Mouse (Mus musculus) CH12.LX (cell line): ENCODE data around the gene Olfr993. TPM values are rescaled to one million over a fixed set of nuclear protein-coding genes. Genes with fewer than 3 reads are reported as not detected.

Source experiments
- DNase-seq: peaks from one replicate; pipeline ENCODE4 v3.0.0-alpha.2; 2013; ENCODE audit errors: extremely low read depth
- H3K27ac ChIP-seq: 2 replicates; pipeline ENCODE4 v1.5.1; 2012; ENCODE audit warnings: low read depth, mild to moderate bottlenecking, control low read depth, moderate library complexity; ENCODE audit not compliant: insufficient read depth
- H3K27me3 ChIP-seq: replicated peaks from 2 replicates; pipeline ENCODE3; 2012; ENCODE audit warnings: inconsistent platforms
- H3K36me3 ChIP-seq, 2 experiments: replicated peaks in 1 of 2; 2 replicates each; pipeline versions ENCODE3 to v1.6.1; 2012; ENCODE audit warnings: inconsistent platforms in 1 of 2, low read length in 1 of 2, mild to moderate bottlenecking in 1 of 2, mixed read lengths in 1 of 2, moderate library complexity in 1 of 2; ENCODE audit not compliant: control insufficient read depth in 1 of 2, insufficient read depth in 1 of 2
- H3K4me1 ChIP-seq, 2 experiments: 2 replicates each; pipeline ENCODE4 v1.6.1; 2012; ENCODE audit warnings: inconsistent platforms in 1 of 2, moderate library complexity in 1 of 2; ENCODE audit not compliant: insufficient read depth in 2 of 2, control insufficient read depth in 1 of 2
- H3K4me2 ChIP-seq: 2 replicates; pipeline ENCODE4 v1.6.1; 2012; ENCODE audit warnings: low read depth, mild to moderate bottlenecking, control low read depth; ENCODE audit not compliant: poor library complexity, insufficient read depth, severe bottlenecking
- H3K4me3 ChIP-seq, 3 experiments: fragments of 150-350 bp in 1 of 3; sonication (generic) in 1 of 3; replicated peaks in 1 of 3; 2 replicates each; pipeline versions ENCODE3 to v1.5.1; 2011 to 2012; ENCODE audit warnings: low read depth in 2 of 3, low read length in 2 of 3, mild to moderate bottlenecking in 2 of 3, moderate library complexity in 2 of 3, control low read depth in 1 of 3, improper control_type of control experiment in 1 of 3, inconsistent platforms in 1 of 3, mixed read lengths in 1 of 3; ENCODE audit not compliant: poor library complexity in 1 of 3
- H3K79me2 ChIP-seq: replicated peaks from 2 replicates; pipeline ENCODE4 v1.6.1; 2012; ENCODE audit warnings: mild to moderate bottlenecking, moderate library complexity; ENCODE audit not compliant: control insufficient read depth, poor library complexity, insufficient read depth, severe bottlenecking; ENCODE audit errors: extremely low read depth
- H3K9ac ChIP-seq: 2 replicates; pipeline ENCODE4 v1.6.1; 2012; ENCODE audit warnings: low read depth, mild to moderate bottlenecking, control low read depth, moderate library complexity; ENCODE audit not compliant: insufficient read depth
- H3K9me3 ChIP-seq: replicated peaks from 2 replicates; pipeline ENCODE3; 2012; ENCODE audit warnings: low read length, inconsistent platforms, mixed read lengths
- BHLHE40 ChIP-seq: IDR thresholded peaks from 2 replicates; pipeline ENCODE4 v1.6.1; 2011; ENCODE audit warnings: mild to moderate bottlenecking, low read depth, low read length, improper control_type of control experiment
- E2F4 ChIP-seq: IDR thresholded peaks from 2 replicates; pipeline ENCODE4 v1.6.1; 2011; ENCODE audit warnings: low read depth, low read length, improper control_type of control experiment; ENCODE audit not compliant: insufficient replicate concordance
- ELF1 ChIP-seq: IDR thresholded peaks from 2 replicates; pipeline ENCODE4 v1.6.1; 2014; ENCODE audit warnings: low read depth, mild to moderate bottlenecking, inconsistent platforms, low read length, improper control_type of control experiment
- ETS1 ChIP-seq: conservative IDR thresholded peaks from 2 replicates; pipeline ENCODE4 v1.6.1; 2012; ENCODE audit warnings: low read depth, mild to moderate bottlenecking, inconsistent platforms, low read length, improper control_type of control experiment, moderate library complexity
- GABPA ChIP-seq: IDR thresholded peaks from 2 replicates; pipeline ENCODE4 v1.6.1; 2012; ENCODE audit warnings: low read depth, low read length, improper control_type of control experiment, inconsistent platforms; ENCODE audit not compliant: insufficient replicate concordance
- HCFC1 ChIP-seq: IDR thresholded peaks from 2 replicates; pipeline ENCODE4 v1.6.1; 2012; ENCODE audit warnings: low read depth, mild to moderate bottlenecking, inconsistent platforms, low read length, improper control_type of control experiment
- IRF4 ChIP-seq: IDR thresholded peaks from 2 replicates; pipeline ENCODE4 v1.6.1; 2014; ENCODE audit warnings: low read depth, mild to moderate bottlenecking, inconsistent platforms, low read length, improper control_type of control experiment
- JUN ChIP-seq: IDR thresholded peaks from 2 replicates; pipeline ENCODE4 v1.6.1; 2011; ENCODE audit warnings: low read depth, mild to moderate bottlenecking, low read length, improper control_type of control experiment, moderate library complexity; ENCODE audit not compliant: insufficient read depth
- JUND ChIP-seq: conservative IDR thresholded peaks from 2 replicates; pipeline ENCODE4 v1.6.1; 2011; ENCODE audit warnings: low read depth, low read length, improper control_type of control experiment
- KAT2A ChIP-seq: IDR thresholded peaks from 2 replicates; pipeline ENCODE4 v1.6.1; 2012; ENCODE audit warnings: low read length, improper control_type of control experiment, inconsistent platforms; ENCODE audit not compliant: insufficient replicate concordance
- MAFK ChIP-seq: IDR thresholded peaks from 2 replicates; pipeline ENCODE4 v1.6.1; 2011; ENCODE audit warnings: low read length, improper control_type of control experiment; ENCODE audit not compliant: insufficient replicate concordance
- MAX ChIP-seq: IDR thresholded peaks from 2 replicates; pipeline ENCODE4 v1.6.1; 2011; ENCODE audit warnings: low read length, improper control_type of control experiment
- MAZ ChIP-seq: IDR thresholded peaks from 2 replicates; pipeline ENCODE4 v1.6.1; 2012; ENCODE audit warnings: low read depth, mild to moderate bottlenecking, inconsistent platforms, low read length, improper control_type of control experiment, moderate library complexity
- MEF2A ChIP-seq: IDR thresholded peaks from 2 replicates; pipeline ENCODE4 v1.6.1; 2014; ENCODE audit warnings: low read depth, mild to moderate bottlenecking, inconsistent platforms, low read length, improper control_type of control experiment, borderline replicate concordance
- MXI1 ChIP-seq: IDR thresholded peaks from 2 replicates; pipeline ENCODE4 v1.6.1; 2011; ENCODE audit warnings: mild to moderate bottlenecking, low read depth, low read length, improper control_type of control experiment
- MYC ChIP-seq: IDR thresholded peaks from 2 replicates; pipeline ENCODE4 v1.6.1; 2011; ENCODE audit warnings: low read depth, mild to moderate bottlenecking, improper control_type of control experiment, low read length
- NELFE ChIP-seq: IDR thresholded peaks from 2 replicates; pipeline ENCODE4 v1.6.1; 2011; ENCODE audit warnings: low read depth, low read length, improper control_type of control experiment
- PAX5 ChIP-seq: IDR thresholded peaks from 2 replicates; pipeline ENCODE4 v1.6.1; 2012; ENCODE audit warnings: low read length, inconsistent platforms, mixed read lengths
- POLR2AphosphoS2 ChIP-seq: IDR thresholded peaks from 2 replicates; pipeline ENCODE4 v1.6.1; 2011; ENCODE audit warnings: low read depth, low read length, improper control_type of control experiment
- RAD21 ChIP-seq: IDR thresholded peaks from 2 replicates; pipeline ENCODE4 v1.6.1; 2011; ENCODE audit warnings: low read depth, mild to moderate bottlenecking, low read length, improper control_type of control experiment, moderate library complexity
- RCOR1 ChIP-seq: conservative IDR thresholded peaks from 2 replicates; pipeline ENCODE4 v1.6.1; 2012; ENCODE audit warnings: low read depth, mild to moderate bottlenecking, inconsistent platforms, low read length, improper control_type of control experiment
- SIN3A ChIP-seq: IDR thresholded peaks from 2 replicates; pipeline ENCODE4 v1.6.1; 2012; ENCODE audit warnings: low read length, improper control_type of control experiment, inconsistent platforms
- SMC3 ChIP-seq: IDR thresholded peaks from 2 replicates; pipeline ENCODE4 v1.6.1; 2011; ENCODE audit warnings: low read depth, low read length, improper control_type of control experiment
- TBP ChIP-seq: conservative IDR thresholded peaks from 2 replicates; pipeline ENCODE4 v1.6.1; 2011; ENCODE audit warnings: low read depth, low read length, improper control_type of control experiment
- UBTF ChIP-seq: IDR thresholded peaks from 2 replicates; pipeline ENCODE4 v1.6.1; 2012; ENCODE audit warnings: low read depth, mild to moderate bottlenecking, inconsistent platforms, low read length, improper control_type of control experiment, moderate library complexity
- USF1 ChIP-seq: IDR thresholded peaks from 2 replicates; pipeline ENCODE4 v1.6.1; 2014; ENCODE audit warnings: low read depth, mild to moderate bottlenecking, inconsistent platforms, low read length, improper control_type of control experiment
- USF2 ChIP-seq: conservative IDR thresholded peaks from 2 replicates; pipeline ENCODE4 v1.6.1; 2011; ENCODE audit warnings: low read depth, low read length, improper control_type of control experiment
- ZC3H11A ChIP-seq: IDR thresholded peaks from 2 replicates; pipeline ENCODE4 v1.6.1; 2012; ENCODE audit warnings: low read depth, mild to moderate bottlenecking, inconsistent platforms, low read length, improper control_type of control experiment
- dilution Hi-C: fragments of 300-500 bp; cut with MboI; formaldehyde crosslinking; loops from 2 replicates; pipeline ENCODE4 v1.14.3; 2020; ENCODE audit warnings: low sequenced_read_pairs; ENCODE audit not compliant: extremely low pct_unique_long_range_greater_than_20kb, extremely low pct_ligation_motif_present
- in situ Hi-C: fragments of 300-500 bp; cut with MboI; formaldehyde crosslinking; loops from 3 replicates; pipeline ENCODE4 v1.14.3; 2019; ENCODE audit warnings: low sequenced_read_pairs, low pct_ligation_motif_present, low pct_unique_long_range_greater_than_20kb, mixed read lengths
- polyA plus RNA-seq: library from polyadenylated mRNA; unstranded; fragments of >175 nt; gene quantifications from 2 replicates; pipeline ENCODE4 v1.2.1, GENCODE M21; 2012; ENCODE audit warnings: low read depth; ENCODE audit not compliant: insufficient read length
- total RNA-seq, 2 experiments: library from RNA; depleted of rRNA; stranded (reverse); fragments of 300-350 nt in 1 of 2; fragments of >200 nt in 1 of 2; gene quantifications; 2 replicates each; pipeline ENCODE4 v1.2.3; 2012 to 2014

Olfr993 gene
- total RNA-seq (2012; rRNA removed) (not detected in 2 replicates), total RNA-seq (2014; rRNA removed) (not detected in 2 replicates), polyA plus RNA-seq (not detected in 2 replicates)

DNA sequence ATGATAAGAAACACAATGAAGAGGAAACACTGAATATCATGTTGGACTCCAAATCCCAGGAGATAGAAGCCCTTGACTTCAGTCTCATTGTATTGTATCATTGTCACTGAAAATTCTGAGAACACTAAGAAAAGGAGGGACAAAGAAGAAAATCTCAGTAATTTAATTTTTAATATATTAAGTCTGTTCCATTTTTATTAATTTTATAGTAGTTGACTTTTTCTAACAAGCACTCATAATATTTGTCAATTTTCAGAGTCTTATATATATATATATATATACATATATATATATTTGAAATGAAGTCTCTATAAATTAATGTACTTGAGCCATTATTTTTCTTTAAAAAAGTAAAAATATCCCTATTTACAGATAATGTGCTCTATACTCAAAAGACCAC, at the start of gene Olfr993:
Gene Olfr993, minus strand, starts transcription at position 101 of the 400 bp plus-strand sequence.
- DNase-seq: no peak
- Histone ChIP-seq H3K27me3 (no peaks in the 10 kb centered on the region), H3K9ac (no peak within 1 kb of the TSS), H3K4me3 (no peak within 1 kb of the TSS), H3K4me2 (no peak within 1 kb of the TSS), H3K79me2 (no peaks in the 10 kb centered on the region), H3K4me1 (no peaks in the 10 kb centered on the region), H3K27ac (no peak within 1 kb of the TSS), H3K9me3 (no peaks in the 10 kb centered on the region), H3K36me3 (no peaks in the 10 kb centered on the region)
- TF ChIP-seq POLR2AphosphoS2: no peak
- TF ChIP-seq HCFC1: no peak
- no peak for TF ChIP-seq KAT2A
- no peak for TF ChIP-seq RAD21
- TF ChIP-seq UBTF: no peak
- no peak for TF ChIP-seq USF2
- TF ChIP-seq ETS1: no peak
- no peak for TF ChIP-seq JUN
- no peak for TF ChIP-seq MEF2A
- no peak for TF ChIP-seq MAX
- TF ChIP-seq USF1: no peak
- no peak for TF ChIP-seq MAZ
- TF ChIP-seq GABPA: no peak
- no peak for TF ChIP-seq JUND
- no peak for TF ChIP-seq BHLHE40
- TF ChIP-seq E2F4: no peak
- TF ChIP-seq NELFE: no peak
- no peak for TF ChIP-seq SMC3
- no peak for TF ChIP-seq MXI1
- no peak for TF ChIP-seq RCOR1
- in situ Hi-C loops: no loop called here
- dilution Hi-C loops: no loop called here

DNA sequence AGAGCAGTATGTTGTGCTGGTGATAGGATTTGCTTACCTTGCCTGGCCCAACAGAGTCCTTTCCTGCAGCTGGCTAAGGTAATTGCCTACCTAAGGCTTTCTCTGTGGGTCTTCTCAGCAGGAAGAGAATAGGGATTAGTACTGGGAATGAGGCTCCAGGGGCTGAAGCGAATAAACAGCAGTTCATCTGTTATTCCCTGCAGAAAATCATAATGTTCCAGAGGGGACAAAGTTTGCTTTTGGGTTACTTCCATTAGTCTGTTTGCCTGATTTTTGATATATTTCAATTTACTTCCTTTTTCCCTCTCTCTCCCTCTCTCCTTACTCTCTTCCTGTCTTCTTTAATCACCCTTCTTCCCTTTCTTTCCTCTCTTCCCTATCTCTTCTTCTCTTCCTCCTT, 28.9 kb upstream of the Olfr993 start, which contains the start of gene Olfr995:
Gene Olfr995, minus strand, starts transcription at position 101 of the 400 bp plus-strand sequence.
- H3K79me2 ChIP-seq: no peaks in the 10 kb centered on the region
- H3K36me3 ChIP-seq: no peaks in the 10 kb centered on the region
- DNase-seq: no peak
- dilution Hi-C loops: no loop called here
- H3K27ac ChIP-seq: no peak within 1 kb of the TSS
- no peak within 1 kb of the TSS for H3K4me3 ChIP-seq
- in situ Hi-C loops: no loop called here
- no peak within 1 kb of the TSS for H3K9ac ChIP-seq
- no peaks in the 10 kb centered on the region for H3K4me1 ChIP-seq
- H3K9me3 ChIP-seq: no peaks in the 10 kb centered on the region
- no peak within 1 kb of the TSS for H3K4me2 ChIP-seq
- TF ChIP-seq MYC (no peak), MXI1 (no peak), ELF1 (no peak), ZC3H11A (no peak), IRF4 (no peak), MAFK (no peak), HCFC1 (no peak), PAX5 (no peak), MAX (no peak), RAD21 (no peak), POLR2AphosphoS2 (no peak), KAT2A (no peak), NELFE (no peak), TBP (no peak), MEF2A (no peak), SMC3 (no peak), SIN3A (no peak), RCOR1 (no peak)
- peaks cover 5% of the 10 kb centered on the region for H3K27me3 ChIP-seq
